Mouse (Mus musculus) forelimb bud, embryonic 11.5 days (tissue): ENCODE results near the gene Inhbe.
"Not testable (repeated sequence)": the region's sequence is repeated elsewhere in the genome, so short reads cannot be mapped to it uniquely, and the experiment has no call there.

ENCODE experiments used
- DNase-seq: peaks from one replicate; pipeline ENCODE4 v3.0.0-alpha.2; 2012; ENCODE audit warnings: low read depth, low spot score

The Inhbe gene

DNA sequence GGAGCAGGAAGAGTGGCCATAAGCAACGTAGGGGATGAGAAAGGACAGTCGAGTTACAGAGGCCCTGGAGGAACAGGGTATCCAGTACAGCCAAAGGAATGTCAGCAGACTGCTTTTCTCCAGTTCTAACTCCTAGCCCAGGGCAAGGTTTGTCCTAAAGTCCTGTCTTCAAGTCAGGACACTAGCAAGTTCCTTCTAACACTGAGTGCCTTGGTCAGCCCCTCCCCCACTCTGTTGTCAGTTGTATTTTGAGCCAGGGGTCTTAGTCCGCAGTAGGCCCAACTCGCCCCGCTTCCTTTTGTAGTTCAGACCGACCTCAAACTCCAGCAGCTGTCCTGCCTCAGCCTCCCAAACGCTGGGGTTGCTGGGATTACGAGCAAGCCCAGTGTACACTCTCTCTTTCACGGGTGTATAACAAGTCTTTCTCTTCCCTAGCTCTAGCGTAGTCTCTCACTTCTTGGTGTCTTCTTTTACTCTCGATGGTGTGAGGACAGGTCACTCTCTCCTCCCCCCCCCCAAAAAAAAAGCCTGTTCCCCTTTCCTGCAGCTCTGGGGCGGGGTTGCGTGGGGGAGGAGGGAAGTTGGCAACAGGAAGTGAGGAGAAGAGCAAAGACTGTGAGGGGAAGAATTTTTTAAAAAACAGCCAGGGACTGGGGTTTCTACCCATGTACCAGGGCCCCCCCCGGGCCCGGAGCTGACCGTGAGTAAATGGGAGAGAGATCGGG lies 30.9 kb downstream of the Inhbe start:
- no peak for DNase-seq

- DNase-seq, result no peak
Measured at GRCm38 (mm10) chr10:127322669-127323068, 31.5 kb downstream of the Inhbe start.

DNA sequence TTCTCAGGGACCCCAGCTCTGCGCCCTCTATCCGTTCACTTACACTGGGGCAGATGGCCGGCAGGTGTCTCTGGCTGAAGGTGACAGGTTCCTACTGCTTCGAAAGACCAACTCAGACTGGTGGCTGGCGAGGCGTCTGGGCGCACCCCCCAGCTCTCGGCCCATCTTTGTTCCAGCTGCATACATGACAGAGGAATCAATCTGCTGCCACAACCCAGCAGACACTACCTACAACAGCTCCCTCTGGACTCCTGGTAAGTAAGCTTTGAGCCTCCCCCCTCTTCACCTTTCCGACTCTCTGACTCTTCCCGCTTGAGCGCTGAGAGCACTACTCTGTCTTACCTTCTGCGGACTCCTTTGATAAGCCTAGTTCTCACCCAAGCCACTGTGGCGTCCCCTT lies 32.0 kb downstream of the Inhbe start:
- DNase-seq, result no peak

GRCm38 (mm10) chr10:127321621-127322020 lies 32.6 kb downstream of the Inhbe start, which contains the start of gene Arhgap9:
TSS of gene Arhgap9 (plus strand) at chr10:127321964.
- no peak for DNase-seq

DNA sequence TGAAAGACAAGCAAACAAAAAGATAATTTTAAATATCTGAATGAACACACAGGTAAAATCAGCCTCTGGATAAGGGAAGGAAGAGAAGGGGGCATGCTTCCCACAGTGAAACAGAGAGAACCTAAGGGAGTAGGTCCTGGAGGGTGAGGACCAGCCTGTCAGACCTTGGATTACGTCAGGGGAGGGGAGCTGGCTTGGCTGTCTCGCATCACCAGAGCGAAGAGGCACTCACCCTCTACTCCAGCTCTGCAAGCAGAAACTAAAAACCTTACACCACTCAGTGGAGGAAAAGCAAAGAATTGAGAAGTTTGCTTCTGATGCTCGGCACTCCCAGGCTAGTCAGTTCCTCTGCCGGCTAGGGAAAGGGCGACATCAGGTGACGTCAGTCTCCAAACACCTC lies 34.2 kb downstream of the Inhbe start:
- DNase-seq, result no peak

- DNase-seq, result no peak
Measured at GRCm38 (mm10) chr10:127318009-127318408, 36.2 kb downstream of the Inhbe start.

- DNase-seq, result no peak
Measured at GRCm38 (mm10) chr10:127317277-127317676, 36.9 kb downstream of the Inhbe start.

- DNase-seq, result not testable (repeated sequence)
Measured at GRCm38 (mm10) chr10:127314950-127315349, 39.3 kb downstream of the Inhbe start.

GRCm38 (mm10) chr10:127313516-127313915 lies 40.7 kb downstream of the Inhbe start:
- not testable (repeated sequence) for DNase-seq

DNA sequence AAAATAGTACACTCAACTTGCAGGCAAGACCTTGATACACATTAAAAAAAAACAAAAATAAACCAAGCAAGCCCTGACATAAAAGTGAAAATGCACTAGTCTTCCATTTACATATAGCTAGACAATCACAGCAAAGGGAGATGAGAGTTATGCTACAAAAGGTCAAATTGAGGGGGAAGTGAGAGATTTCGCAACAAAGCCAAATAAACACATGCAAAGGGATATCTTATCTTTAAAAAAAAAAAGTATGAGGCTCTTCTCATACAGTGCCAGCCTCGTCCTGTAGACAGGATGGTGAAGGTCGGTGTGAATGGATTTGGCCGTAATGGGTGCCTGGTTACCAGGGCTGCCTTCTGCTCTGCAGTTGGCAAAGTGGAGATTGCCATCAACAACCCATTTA lies 41.4 kb downstream of the Inhbe start:
- no peak for DNase-seq

DNA sequence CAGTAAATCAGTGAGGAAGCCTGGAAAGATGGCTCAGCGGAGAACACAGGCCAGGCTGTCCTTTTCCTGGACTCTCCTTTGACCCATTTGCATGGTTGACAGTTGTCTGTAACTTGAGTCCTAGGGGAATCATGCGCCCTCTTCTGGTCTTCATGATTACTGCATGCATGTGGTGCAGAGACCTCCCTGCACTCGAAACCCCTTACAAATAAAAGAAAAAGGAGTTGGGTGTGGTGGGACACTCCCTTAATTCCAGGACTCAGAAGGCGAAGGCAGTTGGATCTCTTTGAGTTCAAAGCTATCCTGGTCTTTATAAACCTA lies 41.9 kb downstream of the Inhbe start:
- peak; percentile 94 for DNase-seq

GRCm38 (mm10) chr10:127311476-127312355 lies 42.5 kb downstream of the Inhbe start, which contains the start of gene Mars:
TSS of gene Mars (minus strand) at chr10:127311786.
- DNase-seq, result peak; percentile 94

GRCm38 (mm10) chr10:127310523-127311475 lies 43.4 kb downstream of the Inhbe start:
- peak; percentile 48 for DNase-seq

DNA sequence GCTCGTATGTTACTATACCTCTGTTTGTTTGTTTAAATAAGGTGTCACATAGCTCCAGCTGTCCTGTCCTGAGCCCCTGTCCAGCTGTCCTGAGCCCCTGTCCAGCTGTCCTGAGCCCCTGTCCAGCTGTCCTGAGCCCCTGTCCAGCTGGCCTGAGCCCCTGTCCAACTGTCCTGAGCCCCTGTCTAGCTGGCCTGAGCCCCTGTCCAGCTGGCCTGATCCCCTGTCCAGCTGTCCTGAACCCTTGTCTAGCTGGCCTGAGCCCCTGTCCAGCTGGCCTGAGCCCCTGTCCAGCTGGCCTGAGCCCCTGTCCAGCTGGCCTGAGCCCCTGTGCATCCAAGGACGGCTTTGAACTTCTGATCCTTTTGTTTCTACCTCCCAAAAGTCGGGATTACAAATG lies 45.0 kb downstream of the Inhbe start:
- DNase-seq, result not testable (repeated sequence)

GRCm38 (mm10) chr10:127303136-127303535 lies 51.1 kb downstream of the Inhbe start:
- DNase-seq, result no peak

DNA sequence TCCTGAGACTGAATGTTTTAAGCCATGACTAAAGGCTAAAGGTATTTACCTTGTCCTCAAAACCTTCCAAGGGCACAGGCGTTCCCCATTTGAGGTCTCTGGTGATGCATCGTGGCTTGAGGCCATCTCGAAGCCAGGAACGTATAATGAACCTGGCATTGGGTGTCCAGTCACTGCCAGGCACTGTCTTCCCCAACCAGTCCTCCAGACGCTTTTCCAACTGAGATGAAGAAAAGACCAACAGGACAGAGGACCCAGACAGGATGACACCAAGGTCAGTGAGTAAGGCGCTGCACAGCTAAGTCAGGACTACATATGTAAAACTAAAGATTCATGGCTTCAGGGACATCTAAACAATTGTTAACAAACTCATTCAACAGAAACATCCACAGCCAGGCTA lies 53.9 kb downstream of the Inhbe start:
- DNase-seq, result no peak
